Mouse (Mus musculus): ENCODE measurements around the gene Sigmar1. TPM values are rescaled to one million over a fixed set of nuclear protein-coding genes. Genes with fewer than 3 reads are reported as not detected.
"Not testable (repeated sequence)": the region's sequence is repeated elsewhere in the genome, so short reads cannot be mapped to it uniquely, and the experiment has no call there.

Gene Sigmar1
- polyA plus RNA-seq, 1 experiment from 2014 or later, result 76.6 TPM

DNA sequence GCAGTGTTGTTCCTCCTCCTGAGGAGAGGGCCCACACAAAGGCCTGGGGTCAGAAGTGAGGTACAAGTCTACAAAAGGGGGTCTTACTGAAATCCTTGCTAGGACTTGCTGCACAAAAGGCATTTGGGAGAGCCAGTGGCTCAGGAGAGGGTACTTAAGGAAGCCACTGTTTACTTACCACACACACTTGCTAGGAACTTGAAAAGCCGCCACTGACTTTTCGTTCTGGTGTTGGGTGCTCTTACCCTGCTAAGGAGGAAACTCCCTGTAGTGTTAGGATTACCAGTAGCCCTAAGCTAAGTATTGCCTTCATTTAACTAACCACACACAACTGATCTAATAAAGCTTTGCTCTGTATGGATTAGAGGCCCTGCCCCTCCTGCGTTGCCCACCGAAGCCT, 65.9 kb downstream of the Sigmar1 start:
- H3K27me3 ChIP-seq; H3K4me3 ChIP-seq; ATAC-seq (ENCODE audit: insufficient number of reproducible peaks, insufficient read depth, low FRiP score, low TSS enrichment); H3K36me3 ChIP-seq; H3K9me3 ChIP-seq; H3K4me2 ChIP-seq (replicated peaks); H3K4me1 ChIP-seq; H3K9ac ChIP-seq; H3K27ac ChIP-seq: not testable (repeated sequence)
- WGBS, result no CpG with 5 or more reads among the region's 4 CpGs

DNA sequence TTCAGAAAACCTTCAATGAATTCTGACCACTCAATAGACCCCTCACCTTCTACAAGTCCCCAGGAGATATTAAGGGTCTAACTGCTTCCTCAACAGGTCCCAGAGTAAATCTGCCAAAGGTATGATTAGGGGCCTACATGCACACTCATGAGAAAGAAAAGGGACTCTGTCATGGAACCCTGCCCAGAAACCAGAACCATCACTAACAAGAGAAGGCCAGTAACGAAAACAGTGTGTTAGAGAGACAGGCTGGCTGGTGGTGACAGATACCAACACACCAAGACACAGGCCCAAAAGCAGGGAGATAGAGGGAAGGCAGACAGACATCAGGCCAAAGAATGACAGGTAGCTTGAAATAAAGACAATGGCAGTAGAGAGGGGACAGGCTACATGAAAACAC, 67.4 kb downstream of the Sigmar1 start:
- H3K27me3 ChIP-seq; H3K9me3 ChIP-seq; H3K4me1 ChIP-seq; H3K4me3 ChIP-seq; H3K4me2 ChIP-seq (replicated peaks); H3K36me3 ChIP-seq; ATAC-seq (ENCODE audit: insufficient number of reproducible peaks, insufficient read depth, low FRiP score, low TSS enrichment); H3K9ac ChIP-seq; H3K27ac ChIP-seq: not testable (repeated sequence)
- 57% methylated on average over 1 of the region's 1 CpGs for WGBS

Other genes with a start within 250 kb of the Sigmar1 start
- 2.8 and 3.7 TPM in 2 replicates for gene 1110017D15Rik, start 238.8 kb downstream of the Sigmar1 start, polyA plus RNA-seq (2016; fragmentation: Nextera tagmentation; extraction: Ambion mirVana)
- gene Fam219a, start 186.6 kb downstream of the Sigmar1 start, polyA plus RNA-seq (2016; fragmentation: Nextera tagmentation; extraction: Ambion mirVana), result 4.1 and 5.3 TPM in 2 replicates
- gene Dnaic1, start 186.4 kb downstream of the Sigmar1 start, polyA plus RNA-seq (2016; fragmentation: Nextera tagmentation; extraction: Ambion mirVana), result 0.73 and 0.91 TPM in 2 replicates
- 29.0 and 33.7 TPM in 2 replicates for gene Enho, start 115.8 kb downstream of the Sigmar1 start, polyA plus RNA-seq (2016; fragmentation: Nextera tagmentation; extraction: Ambion mirVana)
- 13.6 and 14.9 TPM in 2 replicates for gene Cntfr, start 59.1 kb downstream of the Sigmar1 start, polyA plus RNA-seq (2016; fragmentation: Nextera tagmentation; extraction: Ambion mirVana)
- 337 and 358 TPM in 2 replicates for gene Il11ra1, start 56.2 kb downstream of the Sigmar1 start, polyA plus RNA-seq (2016; fragmentation: Nextera tagmentation; extraction: Ambion mirVana)
- 84.9 and 87.8 TPM in 2 replicates for gene Rpp25l, start 42.6 kb downstream of the Sigmar1 start, polyA plus RNA-seq (2016; fragmentation: Nextera tagmentation; extraction: Ambion mirVana)
- gene Dctn3, start 33.0 kb downstream of the Sigmar1 start, polyA plus RNA-seq (2016; fragmentation: Nextera tagmentation; extraction: Ambion mirVana), result 117 and 122 TPM in 2 replicates
- 0.18 TPM in 1 of 2 replicates, not detected in the other for gene Arid3c, start 25.0 kb downstream of the Sigmar1 start, polyA plus RNA-seq (2016; fragmentation: Nextera tagmentation; extraction: Ambion mirVana)
- 40.4 and 41.5 TPM in 2 replicates for gene Galt, start 929 bp downstream of the Sigmar1 start, polyA plus RNA-seq (2016; fragmentation: Nextera tagmentation; extraction: Ambion mirVana)
- gene Ccl27a, start 18.1 kb upstream of the Sigmar1 start, polyA plus RNA-seq (2016; fragmentation: Nextera tagmentation; extraction: Ambion mirVana), result 71.7 and 81.6 TPM in 2 replicates
- gene Gm21541, start 147.5 kb upstream of the Sigmar1 start, polyA plus RNA-seq (2016; fragmentation: Nextera tagmentation; extraction: Ambion mirVana), result 11.7 TPM in 1 of 2 replicates, not detected in the other
- gene Gm20878, start 185.4 kb upstream of the Sigmar1 start, polyA plus RNA-seq (2016; fragmentation: Nextera tagmentation; extraction: Ambion mirVana), result 4.0 and 4.4 TPM in 2 replicates
- 0.32 and 0.37 TPM in 2 replicates for gene Fam205a4, start 209.9 kb upstream of the Sigmar1 start, polyA plus RNA-seq (2016; fragmentation: Nextera tagmentation; extraction: Ambion mirVana)

Data from embryonic facial prominence, embryonic 12.5 days (tissue).